Mouse (Mus musculus) CD4-positive helper T cell, adult 2 months (primary cell): ENCODE data around the gene Gpr174.
A peak's percentile ranks its signal among the peaks of the same experiment; 100 is the strongest.
"Not testable (repeated sequence)": the region's sequence is repeated elsewhere in the genome, so short reads cannot be mapped to it uniquely, and the experiment has no call there.

Experiments
- DNase-seq: peaks from one replicate; pipeline ENCODE4 v3.0.0-alpha.2; 2012; ENCODE audit warnings: low read depth, missing footprints, low spot score

Gene Gpr174

GRCm38 (mm10) chrX:107255486-107256227 is at the start of gene Gpr174:
TSS of gene Gpr174 (plus strand) at chrX:107255878.
- DNase-seq = peak; percentile 58

- DNase-seq = peak; percentile 56
Observed at GRCm38 (mm10) chrX:107217577-107218090, 38.0 kb upstream of the Gpr174 start.

GRCm38 (mm10) chrX:107224846-107225245 is 30.8 kb upstream of the Gpr174 start:
- peak; percentile 32 for DNase-seq

- peak; percentile 32 for DNase-seq
Observed at GRCm38 (mm10) chrX:107231214-107231613, 24.5 kb upstream of the Gpr174 start.

DNA sequence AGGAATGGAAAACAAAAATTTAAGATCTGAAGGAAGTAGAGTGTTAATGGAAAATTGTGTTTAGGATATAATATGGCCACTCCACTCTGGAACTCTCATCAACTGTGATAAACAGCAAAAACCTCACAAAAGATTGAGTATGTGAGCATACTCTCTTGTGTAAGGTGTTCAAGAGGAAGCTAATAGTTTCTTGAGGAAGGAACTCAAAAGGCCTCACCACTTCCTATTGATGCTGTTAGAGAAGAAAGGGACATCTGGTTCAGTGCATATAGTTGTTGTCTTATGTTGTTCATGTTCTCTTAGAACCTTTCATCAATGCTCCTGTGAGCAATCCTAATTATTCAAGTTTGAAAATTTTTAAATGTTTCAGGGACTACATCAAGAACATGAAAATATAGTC is 21.0 kb upstream of the Gpr174 start:
- DNase-seq = peak; percentile 18

DNA sequence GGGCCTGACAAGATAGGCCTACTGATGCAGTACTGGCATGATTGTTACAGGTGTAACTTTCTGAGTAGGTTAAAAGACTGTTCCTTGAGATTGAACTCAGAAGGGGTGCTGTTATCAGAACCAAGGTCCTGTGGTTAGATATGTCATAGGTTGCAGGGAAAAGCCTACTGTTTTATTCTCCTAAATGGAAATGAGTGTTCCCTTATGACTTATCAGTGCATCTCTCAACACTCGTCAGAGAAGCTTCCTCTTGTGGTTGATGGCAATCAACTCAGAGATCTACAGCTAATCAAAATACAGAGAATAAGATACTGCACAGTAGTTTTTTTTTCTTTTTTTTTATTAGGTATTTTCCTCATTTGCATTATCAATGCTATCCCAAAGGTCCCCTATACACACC is 19.2 kb upstream of the Gpr174 start:
- DNase-seq = peak; percentile 47

GRCm38 (mm10) chrX:107250390-107250789 is 5.3 kb upstream of the Gpr174 start:
- peak; percentile 59 for DNase-seq

GRCm38 (mm10) chrX:107264619-107265018 is 8.9 kb downstream of the Gpr174 start:
- DNase-seq = no peak

DNA sequence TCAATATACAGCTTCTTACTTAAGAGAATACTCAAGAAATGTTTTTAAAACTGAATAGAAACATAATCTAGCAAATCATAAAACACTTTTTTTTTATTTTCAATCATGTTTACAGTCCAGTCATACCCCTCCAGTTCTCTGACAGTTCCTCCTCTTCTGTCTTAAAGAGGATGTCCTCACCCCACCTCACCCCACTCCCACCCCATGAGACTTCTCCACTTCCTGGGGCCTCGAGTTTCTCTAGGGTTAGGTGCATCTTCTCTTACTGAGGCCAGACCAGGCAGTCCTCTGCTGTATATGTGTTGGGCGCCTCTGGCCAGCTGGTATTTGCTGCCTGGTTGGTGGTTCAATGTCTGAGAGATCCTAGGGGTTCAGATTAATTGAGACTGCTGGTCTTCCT is 21.9 kb downstream of the Gpr174 start:
- DNase-seq = no peak

DNA sequence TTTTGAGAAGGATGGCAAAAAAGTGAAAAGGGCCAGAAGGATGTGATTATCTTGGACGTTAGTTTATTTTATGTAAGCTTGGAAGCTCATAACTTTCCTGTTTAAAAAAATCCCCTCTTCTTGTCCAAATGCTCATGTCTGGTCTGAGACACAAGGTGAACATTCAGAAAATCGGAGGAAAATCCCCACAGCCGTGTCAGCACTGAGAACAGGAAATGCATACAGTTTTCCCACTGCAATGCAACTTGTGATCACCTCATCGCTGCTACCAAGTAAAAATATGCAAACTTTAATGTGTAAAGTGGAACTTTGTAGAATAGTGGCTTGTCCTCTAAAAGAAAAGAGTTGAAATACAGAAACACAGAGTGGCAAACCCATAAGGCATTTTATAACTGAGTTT is 28.5 kb downstream of the Gpr174 start:
- DNase-seq = peak; percentile 23

DNA sequence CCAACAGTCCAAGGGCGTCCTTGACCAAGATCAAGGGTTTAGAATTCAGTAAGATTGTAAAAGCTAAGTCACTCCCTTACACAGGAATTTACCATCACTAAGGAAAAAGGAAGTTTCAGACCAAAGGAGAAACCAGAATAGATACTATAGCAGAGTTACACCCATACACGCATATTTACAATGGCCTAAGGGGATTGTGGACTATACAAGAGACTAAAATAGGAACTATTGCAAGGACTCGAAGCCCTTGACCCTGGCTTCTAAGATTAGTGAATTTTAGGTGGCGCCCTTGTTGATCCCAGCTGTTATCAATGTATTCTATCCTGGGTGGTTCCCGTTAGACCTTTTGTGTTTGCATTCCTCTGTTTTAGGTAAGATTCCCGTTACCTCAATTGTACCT is 42.2 kb downstream of the Gpr174 start:
- DNase-seq = not testable (repeated sequence)

- no peak for DNase-seq
Observed at GRCm38 (mm10) chrX:107298761-107299160, 43.1 kb downstream of the Gpr174 start.

GRCm38 (mm10) chrX:107306492-107306891 is 50.8 kb downstream of the Gpr174 start:
- DNase-seq = peak; percentile 17

DNA sequence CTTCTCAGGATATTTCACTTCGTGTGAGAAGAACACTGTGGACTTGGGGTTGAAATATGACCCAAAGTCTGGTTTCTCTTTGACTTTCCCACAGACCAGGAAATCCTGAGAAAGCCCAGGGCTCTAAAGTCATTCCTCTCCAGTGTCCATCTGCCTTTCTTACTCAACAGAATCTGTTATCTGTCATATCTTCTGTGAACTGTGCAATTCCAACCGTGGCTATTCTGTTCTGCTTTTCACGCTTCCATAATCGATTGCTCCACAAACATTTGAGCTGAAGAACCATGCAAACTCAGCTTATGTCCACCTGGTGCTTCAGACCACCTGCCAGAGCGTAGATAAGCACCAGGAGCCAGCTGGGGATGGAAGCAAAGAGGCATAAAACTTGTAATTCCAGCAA is 56.9 kb downstream of the Gpr174 start:
- no peak for DNase-seq

- peak; percentile 85 for DNase-seq
Observed at GRCm38 (mm10) chrX:107325697-107326381, 70.2 kb downstream of the Gpr174 start.

DNA sequence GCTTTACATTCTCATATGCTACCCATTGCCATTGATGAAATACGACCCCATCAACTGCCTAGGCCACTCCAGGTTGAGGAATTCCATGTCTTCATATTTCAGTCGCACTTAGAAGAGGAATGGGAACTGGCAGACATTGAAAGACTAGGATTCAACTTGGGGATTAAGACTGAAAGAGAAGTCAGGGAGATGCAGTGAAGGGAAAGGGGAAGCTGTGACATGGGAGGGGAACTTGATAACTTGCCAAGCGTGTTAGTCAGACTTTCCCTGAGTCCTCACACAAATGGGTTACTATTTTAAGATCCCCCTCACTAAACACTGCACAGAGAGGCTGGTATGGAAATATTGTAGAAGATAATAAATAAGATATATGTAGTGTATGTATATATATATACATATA is 74.2 kb downstream of the Gpr174 start:
- DNase-seq = no peak

DNA sequence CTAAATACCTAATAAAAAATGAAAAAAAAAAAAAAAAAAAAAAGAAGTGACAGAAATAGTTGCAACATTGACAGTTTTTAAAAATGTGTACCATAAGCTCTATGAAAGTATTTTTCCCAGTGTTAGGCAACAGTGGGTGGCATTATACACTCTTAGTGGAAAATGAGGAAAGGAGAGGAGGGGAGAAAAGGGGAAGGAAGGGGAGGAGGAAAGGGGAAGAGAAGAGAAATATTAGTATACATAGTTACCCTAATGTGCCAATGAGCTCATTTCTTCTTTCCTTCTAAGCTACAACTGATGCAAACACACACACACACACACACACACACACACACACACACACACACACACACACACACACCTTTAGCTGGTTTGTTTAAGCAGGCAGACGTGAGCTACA is 80.9 kb downstream of the Gpr174 start:
- DNase-seq = no peak

DNA sequence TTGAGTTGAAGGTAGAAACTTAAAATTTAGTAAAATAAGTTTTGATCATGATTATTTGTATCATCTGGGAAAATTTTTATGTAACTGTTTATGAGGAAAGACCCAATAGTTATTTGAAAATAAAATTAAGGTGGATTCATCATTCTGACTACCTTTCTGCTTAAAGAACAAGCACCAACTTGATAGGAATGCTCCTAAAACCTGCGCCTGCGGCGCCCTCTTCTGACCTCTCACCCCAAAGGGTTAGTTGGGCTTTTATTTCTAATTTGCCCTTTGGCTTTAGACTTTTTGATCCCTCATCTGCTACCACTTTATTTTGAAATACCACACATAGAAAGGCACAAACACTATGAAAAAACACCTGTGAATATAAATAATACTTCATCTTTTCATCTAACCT is 86.3 kb downstream of the Gpr174 start:
- peak; percentile 51 for DNase-seq
